Mouse (Mus musculus): ENCODE data around the gene Six2.

Six2 gene

DNA sequence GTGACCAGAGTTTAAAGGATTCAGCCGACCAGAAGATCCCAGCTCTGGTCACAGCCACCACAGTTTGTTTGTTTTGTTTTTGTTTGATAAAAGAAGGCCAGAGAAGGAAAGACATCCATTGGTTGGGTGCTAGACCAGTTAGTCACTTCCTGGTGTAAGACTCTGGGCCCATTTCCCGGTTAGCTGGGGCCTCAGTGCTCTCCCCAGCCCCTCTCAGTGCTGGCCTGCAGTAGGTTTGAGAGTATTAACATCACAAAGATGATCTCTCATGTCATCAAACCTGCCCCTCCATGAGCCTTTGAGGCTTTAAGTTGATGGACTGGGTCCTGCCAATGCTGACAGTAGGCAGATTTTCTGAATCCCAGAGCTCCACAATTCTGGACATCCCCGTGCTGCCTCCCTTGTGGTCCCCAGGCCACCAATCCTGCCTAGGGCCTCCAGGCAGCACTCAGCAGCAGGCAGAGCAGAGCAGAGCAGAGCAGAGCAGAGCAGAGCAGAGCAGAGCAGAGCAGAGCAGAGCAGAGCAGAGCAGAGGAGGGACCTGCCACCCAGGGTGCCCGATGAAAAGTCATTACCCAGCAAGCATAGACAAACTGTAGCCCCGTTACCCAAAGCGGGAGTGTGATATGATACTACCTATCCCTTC is 2.4 kb upstream of the Six2 start:
- WGBS: 17% methylated on average over 6 of the region's 6 CpGs

DNA sequence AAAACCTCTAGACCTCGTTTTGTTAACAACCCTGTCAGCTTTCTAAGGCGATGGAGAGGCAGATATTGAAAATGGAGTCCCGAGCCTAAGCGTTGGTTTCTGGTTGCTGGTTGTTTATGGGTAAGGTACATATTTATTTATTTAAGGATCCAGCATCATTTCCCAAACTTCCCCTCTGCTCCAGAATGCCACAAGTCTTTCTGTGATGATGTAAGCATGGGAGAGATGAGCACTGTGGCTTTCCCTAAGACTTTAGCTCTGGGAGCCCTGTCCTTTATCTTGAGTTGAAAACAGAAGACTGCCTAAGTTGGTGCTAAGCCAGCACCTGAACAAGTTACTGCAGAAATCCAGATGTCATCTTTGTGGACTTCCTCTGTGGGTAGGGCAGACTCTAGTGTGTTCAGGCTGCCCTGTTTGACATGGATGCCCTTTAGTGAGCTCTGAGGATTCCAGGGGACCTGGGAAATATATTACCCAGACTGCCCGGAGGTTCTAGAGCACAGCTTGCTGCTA is 1.8 kb upstream of the Six2 start:
- WGBS: 24% methylated on average over 5 of the region's 5 CpGs

GRCm38 (mm10) chr17:85688911-85689806 is 1.1 kb upstream of the Six2 start:
- 3% methylated on average over 35 of the region's 35 CpGs for WGBS

- under 1% methylated on average over 108 of the region's 109 CpGs for WGBS
Measured at GRCm38 (mm10) chr17:85687421-85688235, 446 bp downstream of the Six2 start.

- 8% methylated on average over 42 of the region's 42 CpGs for WGBS
Measured at GRCm38 (mm10) chr17:85686476-85687420, 1.3 kb downstream of the Six2 start.

DNA sequence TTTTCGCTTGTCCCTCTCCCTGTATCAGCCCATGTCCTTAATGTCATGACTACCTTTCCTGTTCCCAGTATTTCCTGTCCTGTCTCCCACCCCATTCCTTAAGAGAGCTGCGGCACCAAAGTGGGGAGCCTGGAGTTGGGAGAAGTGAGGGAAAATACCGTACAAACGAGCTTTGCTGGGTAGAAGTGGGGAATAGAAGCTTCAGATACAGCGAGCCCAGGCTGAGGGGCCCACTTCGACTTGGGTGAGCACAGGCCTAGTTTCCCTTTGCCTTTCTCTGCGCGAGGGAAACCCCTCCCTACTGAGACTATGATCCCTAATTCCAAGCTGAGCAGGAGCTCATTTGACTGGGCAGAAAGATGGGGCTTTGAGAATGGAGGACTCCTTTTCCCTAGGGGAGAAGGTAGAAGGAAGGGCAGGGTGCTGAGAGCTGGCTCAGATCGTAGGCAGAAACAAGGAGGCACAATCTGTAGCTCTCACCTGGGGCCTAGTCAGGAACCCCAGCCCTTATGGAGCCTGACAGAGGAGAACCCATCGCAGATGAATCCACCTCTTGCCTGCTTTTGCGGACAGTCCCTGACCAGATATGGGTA is 2.3 kb downstream of the Six2 start:
- WGBS: 17% methylated on average over 11 of the region's 11 CpGs

DNA sequence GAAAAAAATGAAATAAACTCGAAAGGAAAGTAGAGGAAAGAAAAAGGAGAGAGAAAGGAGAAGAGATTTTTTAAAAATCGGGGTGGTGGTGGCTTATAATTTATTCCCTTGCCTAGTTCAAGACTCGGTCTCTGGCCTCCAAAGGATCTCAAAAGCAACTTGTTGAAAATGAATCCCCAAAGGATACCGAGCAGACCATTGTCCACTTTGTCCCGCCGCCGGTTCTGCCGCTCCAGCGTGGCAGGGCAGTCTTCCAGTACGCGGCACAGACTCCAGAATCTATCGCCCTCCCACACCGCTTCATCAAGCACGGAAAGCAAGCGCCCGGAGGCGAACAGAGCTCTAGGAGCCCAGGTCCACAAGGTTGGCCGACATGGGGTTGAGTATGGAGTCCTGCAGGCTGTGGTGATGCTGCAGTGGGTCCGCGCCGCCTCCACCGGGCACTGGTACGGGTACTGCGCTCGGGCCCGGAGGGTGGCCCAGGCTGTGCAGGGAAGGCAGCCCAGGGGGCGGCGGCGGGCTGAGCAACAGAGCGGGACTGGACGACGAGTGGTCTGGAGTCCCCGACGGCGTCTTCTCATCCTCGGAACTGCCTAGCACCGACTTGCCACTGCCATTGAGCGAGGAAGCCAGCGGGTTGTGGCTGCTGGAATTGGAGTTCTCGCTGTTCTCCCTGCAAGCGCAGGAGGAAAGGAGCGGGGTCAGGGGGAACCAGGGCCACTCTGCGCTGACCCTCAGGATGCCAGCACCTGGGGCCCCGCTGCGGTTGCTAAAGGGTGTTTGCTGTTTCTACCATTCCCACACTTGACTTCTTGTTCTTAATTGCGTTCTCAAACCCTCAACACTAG is 3.0 kb downstream of the Six2 start:
- 4% methylated on average over 46 of the region's 46 CpGs for WGBS

DNA sequence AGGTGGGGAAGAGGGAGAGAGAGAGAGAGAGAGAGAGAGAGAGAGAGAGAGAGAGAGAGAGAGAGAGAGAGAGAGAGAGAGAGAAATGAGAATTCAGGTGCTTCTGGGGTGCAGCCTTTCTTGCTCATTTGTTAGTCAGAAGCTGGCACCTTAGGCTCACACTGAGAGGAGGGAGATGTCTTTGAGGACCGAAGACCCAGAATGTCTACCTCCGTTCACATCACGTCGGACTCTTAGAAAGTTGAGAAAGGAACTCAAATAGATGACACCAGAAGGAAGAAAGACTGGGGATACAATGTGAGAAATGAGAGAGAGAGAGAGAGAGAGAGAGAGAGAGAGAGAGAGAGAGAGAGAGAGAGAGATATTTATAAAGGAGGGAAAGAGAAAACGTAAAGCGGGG is 3.6 kb downstream of the Six2 start:
- WGBS: 6% methylated on average over 6 of the region's 6 CpGs

- whole genome bisulfite sequencing: 3% methylated on average over 17 of the region's 17 CpGs
Measured at GRCm38 (mm10) chr17:85683984-85684307, 4.1 kb downstream of the Six2 start.

GRCm38 (mm10) chr17:85683111-85683983 is 4.7 kb downstream of the Six2 start:
- 7% methylated on average over 25 of the region's 25 CpGs for WGBS

DNA sequence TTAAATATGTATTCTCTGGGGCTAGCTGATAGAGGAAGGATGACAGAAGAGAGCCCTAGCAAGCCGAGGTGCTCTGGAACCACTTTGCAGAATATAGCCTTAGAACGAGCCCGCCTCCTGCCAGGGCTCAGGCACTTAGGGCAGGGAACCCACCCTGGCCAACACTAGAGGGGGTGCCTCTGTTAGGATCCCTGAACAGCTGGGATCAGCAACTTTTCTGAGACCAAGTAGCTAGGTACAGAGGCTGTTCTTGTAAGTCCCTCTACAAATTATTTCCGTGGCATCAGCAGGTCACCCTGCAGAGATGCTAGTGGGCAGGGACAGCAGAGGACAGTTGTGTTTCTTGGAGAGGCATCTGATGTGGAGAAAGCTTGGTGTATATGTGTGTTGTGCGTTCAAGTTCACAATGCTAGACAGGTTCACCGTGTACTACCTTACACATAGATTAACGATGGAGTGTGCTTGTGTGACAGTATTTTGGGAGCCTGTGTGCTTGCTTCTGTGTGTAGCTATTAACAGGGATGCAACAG is 5.8 kb downstream of the Six2 start:
- 11% methylated on average over 7 of the region's 7 CpGs for WGBS

DNA sequence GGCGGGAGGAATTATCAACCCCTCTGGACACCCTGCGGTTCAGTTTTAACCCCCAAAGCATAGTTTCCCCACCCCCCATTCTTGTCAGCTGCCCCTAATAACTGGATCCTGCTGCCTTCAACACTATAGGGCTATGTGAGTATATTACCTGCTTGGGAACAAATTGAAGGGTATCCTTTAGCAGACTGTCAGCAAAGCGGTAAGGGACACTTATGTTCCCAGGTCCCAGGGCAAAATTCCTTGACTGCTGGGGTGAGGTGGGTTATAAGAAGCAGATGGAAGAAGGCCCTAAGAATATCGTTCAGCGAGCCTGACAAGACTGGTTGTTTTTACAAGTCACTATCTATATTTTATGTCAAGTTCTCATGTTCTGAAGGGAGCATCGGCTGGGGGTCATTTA is 6.3 kb downstream of the Six2 start:
- 20% methylated on average over 6 of the region's 6 CpGs for WGBS

DNA sequence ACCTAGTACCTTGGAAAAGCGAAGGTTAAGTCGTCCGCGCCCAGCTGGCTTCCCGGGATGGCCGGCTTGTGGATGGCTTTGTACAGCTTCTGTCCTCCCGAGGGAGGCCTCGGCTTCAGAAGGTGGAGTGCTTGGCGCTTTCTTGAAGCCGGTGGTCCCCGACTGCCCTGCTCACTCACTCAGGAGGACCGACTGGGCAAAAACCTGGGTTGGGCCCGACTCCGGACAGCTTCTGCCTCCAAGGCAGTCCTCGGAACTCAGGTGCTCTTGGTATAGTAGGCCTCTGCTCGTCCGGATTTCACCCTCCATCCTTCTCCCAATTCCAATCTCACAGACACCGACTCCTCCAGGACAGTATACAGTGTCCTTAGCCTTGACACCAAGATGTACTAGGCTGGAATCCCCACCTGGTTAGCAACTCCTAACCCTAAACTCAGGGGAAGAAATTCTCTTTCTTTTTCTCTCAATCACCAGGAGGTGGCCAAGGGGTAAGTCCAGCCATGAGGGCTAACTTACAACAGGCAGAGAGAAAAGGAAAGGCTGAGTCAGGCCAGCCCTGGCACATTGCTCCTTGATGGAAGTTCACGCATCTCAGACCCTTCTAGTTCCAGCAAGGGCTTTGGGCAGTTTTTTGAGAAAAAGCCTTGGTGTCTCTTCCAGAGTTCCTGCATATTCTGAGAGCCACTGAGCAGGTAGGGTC is 7.1 kb downstream of the Six2 start:
- 12% methylated on average over 19 of the region's 19 CpGs for WGBS

GRCm38 (mm10) chr17:85680116-85680850 is 7.8 kb downstream of the Six2 start:
- 8% methylated on average over 21 of the region's 21 CpGs for WGBS

DNA sequence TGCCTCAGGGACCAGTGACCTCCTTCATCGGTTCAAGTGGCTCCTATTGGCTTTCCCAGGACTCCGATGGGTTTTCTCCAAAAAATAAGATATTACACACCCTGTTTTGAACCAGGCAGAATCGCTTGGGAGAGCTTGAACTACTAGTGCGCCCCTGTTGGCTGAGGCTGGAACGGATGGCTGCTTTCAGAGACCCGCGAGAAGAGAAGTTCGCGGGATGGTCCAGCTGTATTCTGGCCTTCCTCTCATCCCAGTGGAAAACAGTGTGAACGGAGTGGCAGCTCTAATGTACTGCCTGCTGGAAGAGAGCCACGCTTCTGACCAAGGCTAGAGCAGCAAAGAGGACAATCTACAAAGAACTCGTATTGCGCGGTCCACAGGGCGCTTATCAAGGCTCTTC is 8.4 kb downstream of the Six2 start:
- WGBS: 3% methylated on average over 15 of the region's 15 CpGs

DNA sequence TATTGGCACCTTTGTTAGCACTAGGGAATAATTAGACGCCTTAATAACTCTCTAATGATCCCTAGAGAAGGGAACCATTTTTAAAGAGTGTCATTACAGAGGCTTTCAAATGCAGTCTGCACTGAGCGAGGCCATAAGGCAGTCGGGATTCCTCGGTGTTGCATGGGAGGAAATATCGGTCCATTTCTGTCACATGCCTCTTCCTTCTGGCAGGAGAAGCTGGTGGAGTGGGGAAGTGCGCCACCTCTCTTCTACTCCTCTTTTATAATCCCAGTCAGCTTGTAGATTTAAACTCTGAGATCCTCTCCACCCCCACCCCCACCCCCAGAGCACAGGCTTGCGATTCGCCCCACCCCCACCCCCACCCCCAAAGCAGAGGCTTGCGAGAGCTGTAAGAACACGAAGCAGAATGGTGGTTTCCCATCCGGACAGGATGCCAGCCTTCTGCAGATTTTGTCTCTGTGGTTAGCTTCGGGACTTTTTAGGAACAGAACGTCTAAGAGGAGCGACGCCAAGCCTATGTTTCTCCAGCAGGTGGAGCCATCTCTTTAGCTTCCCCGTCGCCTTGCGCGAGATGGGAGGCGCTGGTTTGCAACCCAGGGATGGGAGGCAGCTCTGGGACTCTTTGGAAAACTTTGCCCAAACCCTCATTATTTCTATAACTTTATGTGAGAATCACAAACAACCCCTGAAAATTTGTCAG is 23.3 kb downstream of the Six2 start:
- WGBS: 2% methylated on average over 20 of the region's 20 CpGs

DNA sequence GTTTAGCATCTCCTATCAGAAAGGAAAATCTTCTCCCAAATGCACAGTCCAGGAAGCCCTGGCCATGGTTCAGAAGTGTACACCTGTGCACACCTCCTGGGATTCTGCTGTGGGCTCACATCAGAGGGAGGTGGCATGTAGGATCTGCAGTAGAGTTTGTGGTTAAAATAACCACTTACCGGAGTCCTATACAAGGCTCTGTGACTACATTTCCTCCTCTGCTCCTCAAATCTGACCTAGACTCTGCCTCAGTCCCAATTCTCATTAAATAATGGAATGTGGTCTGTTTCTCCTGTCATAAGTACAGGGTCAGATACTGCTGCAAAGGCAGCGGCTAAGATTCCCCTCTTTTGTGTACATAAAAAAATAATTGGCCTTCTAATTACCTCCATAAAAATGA is 23.9 kb downstream of the Six2 start:
- WGBS: 44% methylated on average over 2 of the region's 2 CpGs

Data from cerebral cortex, adult 2 months (tissue).